Mouse (Mus musculus): ENCODE measurements around the gene Zcchc8. TPM values are rescaled to one million over a fixed set of nuclear protein-coding genes. Genes with fewer than 3 reads are reported as not detected.

The Zcchc8 gene
- total RNA-seq, 2 experiments from 2014 or later: 33.1 to 45.2 TPM

DNA sequence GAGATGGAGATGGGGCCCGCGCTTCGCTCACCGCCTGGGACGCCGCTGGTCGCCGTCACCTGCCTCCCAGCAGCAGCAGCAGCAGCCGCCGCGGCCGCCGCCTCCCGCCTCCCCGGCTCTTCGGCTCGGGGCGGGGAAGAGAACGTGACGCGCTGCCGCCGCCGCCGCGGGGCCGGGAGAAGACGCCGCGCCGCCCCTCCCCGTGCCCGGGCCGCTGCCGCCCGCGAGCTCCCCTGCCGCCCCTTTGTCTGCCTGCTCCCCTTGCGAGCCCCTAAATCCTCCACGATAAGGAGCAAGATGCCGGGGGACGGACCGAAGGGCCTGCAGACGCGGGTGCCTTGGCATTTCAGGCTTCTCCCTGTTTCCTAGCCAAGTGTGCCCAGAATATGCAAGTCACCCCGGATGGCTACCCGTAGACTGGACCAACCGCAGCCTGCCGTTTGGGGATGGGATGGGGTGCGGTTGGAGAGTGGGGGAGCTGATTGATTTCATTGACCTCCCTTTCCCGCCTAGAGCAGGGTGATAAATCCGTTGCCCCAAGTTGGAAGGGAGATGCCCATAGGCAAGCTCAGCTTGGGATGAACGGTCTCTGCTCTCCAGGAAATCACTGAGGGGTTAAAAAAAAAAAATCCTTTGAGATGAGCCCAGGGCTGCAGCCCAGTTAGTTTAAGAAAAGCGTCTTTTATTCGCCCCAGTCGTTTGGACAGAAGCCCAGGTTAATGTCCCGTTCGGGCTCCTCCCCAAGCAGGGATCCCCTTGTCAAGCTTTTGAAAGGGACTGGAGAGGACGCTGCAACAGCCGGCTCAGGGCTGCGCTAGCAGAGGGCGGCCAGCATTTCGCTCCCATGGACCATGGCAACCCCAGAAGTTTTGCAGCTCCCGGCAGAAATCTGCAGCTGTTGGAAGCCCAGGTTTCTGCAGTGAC, 36.4 kb downstream of the Zcchc8 start, which contains the start of gene Clip1:
Gene Clip1 (minus strand): TSS at position 398 of the 924 bp plus-strand sequence.
- DNase-seq (ENCODE audit: low spot score in 2 of 2): peak in 1 of 2 experiments; percentile 80

DNA sequence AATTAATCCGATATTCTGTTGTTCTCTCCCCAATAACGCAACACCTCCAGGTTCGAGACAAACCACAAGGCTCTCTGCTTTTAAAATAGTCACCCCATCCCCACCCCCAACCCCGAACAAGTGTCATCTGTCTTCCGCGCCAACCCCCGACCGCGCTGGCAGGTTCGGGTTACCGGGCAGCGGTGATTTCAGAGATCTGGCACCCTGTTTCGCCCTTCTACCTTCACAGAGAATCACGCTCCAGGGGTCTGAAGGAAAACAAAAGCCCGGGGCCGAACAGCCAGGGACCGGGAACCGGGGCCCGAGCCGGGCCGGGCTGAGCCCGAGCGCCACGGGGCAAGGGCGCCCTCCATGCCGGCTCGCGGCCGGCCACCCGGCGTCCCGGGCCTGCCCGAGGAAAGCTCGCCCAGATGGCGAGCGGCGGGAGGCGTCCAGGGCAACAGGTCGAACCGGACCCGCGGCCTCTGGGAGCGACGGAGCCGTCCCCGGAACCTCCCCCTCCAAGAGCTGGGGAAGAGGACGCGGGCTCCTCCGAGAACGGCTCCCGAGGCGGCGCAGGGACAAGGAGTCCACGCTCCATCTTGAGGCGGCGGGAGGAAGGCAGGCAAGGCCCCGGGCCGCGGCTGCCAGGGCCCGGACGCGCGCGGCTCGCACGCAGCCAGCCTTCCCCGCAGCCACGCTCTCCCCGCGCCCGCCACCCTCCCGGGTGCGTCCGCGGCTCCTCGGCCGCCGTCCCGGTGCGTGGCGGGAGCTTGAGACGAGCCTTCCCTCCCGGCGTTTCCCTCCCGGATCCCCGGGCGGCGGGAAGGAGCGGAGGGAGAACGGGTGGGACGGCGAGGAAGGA, 37.3 kb downstream of the Zcchc8 start:
- peak; percentile 60 to 79 for DNase-seq (ENCODE audit: low spot score in 2 of 2)

- peak in 1 of 2 experiments; percentile 31 for DNase-seq (ENCODE audit: low spot score in 2 of 2)
These were observed 37.9 kb downstream of the Zcchc8 start for GRCm38 (mm10) chr5:123683043-123683376.

GRCm38 (mm10) chr5:123682372-123682771, 38.5 kb downstream of the Zcchc8 start:
- DNase-seq (ENCODE audit: low spot score in 2 of 2): no peak

DNA sequence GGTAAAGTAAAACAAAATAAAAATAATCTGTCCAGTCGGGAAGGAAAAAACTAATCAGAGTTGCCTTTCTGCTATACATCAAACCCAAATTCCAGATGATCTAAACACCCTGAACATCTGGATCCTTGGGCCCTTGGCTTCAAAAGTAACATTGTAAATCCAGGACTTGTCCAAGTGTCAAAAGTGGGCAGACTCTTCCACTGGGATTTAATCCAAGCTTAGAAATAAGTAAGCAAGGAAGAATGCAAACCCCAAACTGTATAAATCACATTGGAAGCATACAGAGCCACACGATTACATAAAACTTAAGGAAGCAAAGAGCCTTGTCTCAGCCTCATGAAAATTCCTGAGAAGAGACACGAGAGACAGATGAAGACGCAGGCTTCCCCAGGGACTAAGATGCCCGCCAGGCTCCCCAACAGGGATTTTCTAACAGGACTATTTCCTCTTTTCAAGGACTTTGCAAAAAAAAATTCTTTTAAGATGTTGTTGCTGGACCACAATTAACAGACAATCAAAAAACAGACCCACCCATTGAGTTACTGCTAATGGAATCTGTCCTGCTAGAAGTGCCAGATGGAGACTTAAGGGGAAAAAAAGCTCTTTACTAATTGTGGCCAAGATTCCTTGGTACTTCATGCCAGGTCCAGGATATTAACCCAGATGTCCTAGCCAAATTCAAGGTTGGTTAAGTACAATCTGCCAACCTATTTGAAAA, 41.2 kb downstream of the Zcchc8 start:
- no peak for DNase-seq (ENCODE audit: low spot score in 2 of 2)

DNA sequence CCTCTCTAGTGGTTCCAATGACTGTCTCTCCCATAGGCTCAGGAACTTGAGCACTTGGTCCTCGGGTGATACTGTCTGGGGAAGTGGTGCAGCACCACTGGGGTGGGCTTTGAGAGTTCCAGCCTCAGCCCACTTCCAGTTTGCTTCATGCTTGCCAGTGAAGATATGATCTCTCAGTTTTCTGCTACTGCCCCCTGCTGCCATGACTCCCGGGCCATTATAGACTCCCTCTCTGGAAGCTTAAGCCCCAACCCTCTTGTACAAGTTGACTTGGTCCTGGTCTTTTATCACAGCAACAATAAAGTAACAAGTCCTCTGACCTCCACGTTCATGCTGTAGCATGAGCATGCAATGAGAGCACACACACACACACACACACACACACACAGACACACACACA, 41.8 kb downstream of the Zcchc8 start:
- DNase-seq (ENCODE audit: low spot score in 2 of 2): no peak

DNA sequence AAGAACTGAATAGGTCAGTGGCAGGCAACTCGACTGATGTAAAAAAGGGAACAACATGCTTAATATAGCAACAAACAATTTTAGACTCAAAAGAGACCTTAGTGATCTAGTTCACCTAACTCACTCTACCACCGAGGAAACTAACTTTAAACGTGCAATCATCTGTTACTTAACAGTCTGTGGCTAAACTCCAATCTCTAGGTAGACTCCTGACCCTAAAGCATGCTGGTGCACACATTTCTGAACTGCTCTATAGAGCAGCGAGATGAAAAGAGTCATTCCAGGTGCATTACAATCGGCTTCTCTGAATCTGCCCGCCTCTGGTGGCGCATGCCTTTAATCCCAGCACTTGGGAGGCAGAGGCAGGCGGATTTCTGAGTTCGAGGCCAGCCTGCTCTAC, 45.2 kb downstream of the Zcchc8 start:
- no peak for DNase-seq (ENCODE audit: low spot score in 2 of 2)

- no peak for DNase-seq (ENCODE audit: low spot score in 2 of 2)
These were observed 45.7 kb downstream of the Zcchc8 start for GRCm38 (mm10) chr5:123675221-123675620.

DNA sequence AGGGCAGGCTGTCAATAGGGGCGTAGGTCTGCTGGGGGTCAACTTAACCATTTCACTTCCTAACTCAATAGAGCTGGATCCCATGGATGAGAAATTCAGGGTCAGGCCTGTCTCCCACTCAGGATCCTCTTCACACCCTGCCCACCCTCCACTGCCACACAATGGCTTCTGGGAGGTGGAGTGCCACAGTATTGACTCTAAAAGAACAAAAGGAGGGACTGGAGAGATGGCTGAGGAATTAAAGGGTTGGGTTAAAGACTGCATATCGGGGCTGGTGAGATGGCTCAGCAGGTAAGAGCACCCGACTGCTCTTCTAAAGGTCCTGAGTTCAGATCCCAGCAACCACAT, 49.5 kb downstream of the Zcchc8 start:
- DNase-seq (ENCODE audit: low spot score in 2 of 2): no peak

GRCm38 (mm10) chr5:123670800-123671472, 50.0 kb downstream of the Zcchc8 start:
- peak in 1 of 2 experiments; percentile 36 for DNase-seq (ENCODE audit: low spot score in 2 of 2)

GRCm38 (mm10) chr5:123669991-123670799, 50.7 kb downstream of the Zcchc8 start:
- peak in 1 of 2 experiments; percentile 29 for DNase-seq (ENCODE audit: low spot score in 2 of 2)

DNA sequence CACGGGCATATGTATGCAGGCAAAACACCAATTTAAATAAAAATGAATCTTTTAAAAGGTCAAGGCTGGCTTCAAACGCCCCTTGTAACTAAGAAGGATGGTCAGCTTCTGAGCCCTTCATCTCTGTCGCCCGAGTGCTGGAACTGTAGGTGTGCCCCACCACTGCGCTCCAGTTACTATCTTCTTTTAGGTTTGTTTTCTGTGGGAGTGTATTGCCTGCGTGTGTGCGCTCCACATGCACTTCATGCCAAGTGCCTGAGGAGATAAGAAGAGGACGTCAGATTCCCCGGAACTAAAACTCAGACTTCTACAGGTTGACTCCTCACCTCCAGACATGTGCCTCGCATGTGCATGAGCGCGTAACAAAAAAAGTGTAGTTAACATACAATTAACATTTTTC, 53.0 kb downstream of the Zcchc8 start:
- no peak for DNase-seq (ENCODE audit: low spot score in 2 of 2)

DNA sequence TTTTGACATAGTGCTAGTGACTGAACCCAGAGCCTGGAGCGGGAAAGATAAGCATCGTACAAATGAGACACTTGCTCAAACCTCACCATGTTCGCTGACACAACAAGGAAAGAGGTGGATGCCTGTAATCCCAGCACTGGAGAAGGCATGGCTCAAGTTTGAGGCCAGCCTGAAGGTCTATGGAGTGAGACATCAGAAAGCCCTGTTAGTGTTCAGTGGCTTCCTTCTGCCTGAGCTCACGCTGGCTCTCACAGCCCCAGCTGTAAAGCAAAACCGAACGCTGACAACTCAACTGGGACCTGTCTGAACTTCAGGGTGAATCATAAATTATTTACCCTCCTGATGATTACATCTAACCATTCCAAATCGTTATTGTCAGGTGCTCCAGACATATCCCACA, 54.9 kb downstream of the Zcchc8 start:
- no peak for DNase-seq (ENCODE audit: low spot score in 2 of 2)

DNA sequence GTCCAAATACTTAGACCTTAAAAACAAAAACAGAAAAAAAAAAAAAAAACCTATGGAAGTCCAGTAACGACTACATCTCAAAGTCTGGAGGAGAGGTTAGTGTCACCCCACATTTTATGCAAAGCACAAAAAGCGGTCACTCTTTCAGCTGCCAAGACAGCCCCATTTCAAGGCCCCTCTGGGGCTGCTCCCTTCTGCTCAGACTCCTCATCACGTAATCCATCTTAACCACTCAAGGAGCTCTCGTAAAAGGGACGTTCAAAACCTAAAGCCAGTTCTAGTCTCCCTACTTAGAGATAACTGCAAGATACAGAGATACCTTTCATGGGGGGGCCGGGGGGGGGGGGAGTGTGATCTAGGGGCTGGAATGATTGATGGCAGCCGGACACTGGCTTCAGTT, 56.6 kb downstream of the Zcchc8 start:
- DNase-seq (ENCODE audit: low spot score in 2 of 2): no peak

- DNase-seq (ENCODE audit: low spot score in 2 of 2): no peak
These were observed 58.8 kb downstream of the Zcchc8 start for GRCm38 (mm10) chr5:123662059-123662458.

GRCm38 (mm10) chr5:123661602-123662001, 59.3 kb downstream of the Zcchc8 start:
- no peak for DNase-seq (ENCODE audit: low spot score in 2 of 2)

DNA sequence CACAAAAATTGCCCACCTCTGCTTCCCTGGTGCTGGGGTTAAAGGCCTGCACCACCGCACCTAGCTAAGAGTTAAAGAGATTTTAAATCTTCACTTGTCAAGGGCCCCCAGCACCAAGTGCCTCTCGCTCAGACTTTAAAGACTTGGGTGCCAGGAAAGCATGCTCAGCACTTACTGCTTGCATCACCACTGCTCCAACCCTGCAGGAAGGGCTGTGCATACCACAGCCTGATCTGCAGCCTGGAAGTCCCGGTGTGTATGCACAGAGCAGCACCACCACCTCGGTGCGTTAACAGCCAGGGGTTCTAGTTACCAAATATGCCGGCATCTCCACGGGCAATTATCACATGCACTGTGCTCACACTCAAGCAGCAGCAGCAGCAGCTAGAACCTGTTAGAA, 63.2 kb downstream of the Zcchc8 start:
- no peak for DNase-seq (ENCODE audit: low spot score in 2 of 2)

DNA sequence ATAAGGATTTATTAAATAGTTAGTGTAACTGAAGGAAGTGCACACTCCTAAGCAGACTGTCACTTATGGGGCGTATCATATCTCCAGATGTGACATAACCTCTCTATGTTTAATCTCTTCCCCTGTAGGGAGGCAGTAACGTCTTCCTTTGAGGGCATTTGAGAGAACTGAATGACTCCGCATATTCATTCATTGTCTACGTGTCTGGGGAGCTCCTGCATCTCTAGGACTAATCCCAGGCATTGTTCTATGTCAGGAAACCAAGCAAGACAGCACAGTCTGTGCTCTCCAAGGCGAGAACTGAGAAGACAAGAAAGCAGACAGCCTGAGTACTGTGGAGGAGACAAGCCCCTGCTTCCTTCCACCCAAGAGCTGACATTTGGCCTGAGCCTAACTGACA, 66.0 kb downstream of the Zcchc8 start:
- DNase-seq (ENCODE audit: low spot score in 2 of 2): no peak

DNA sequence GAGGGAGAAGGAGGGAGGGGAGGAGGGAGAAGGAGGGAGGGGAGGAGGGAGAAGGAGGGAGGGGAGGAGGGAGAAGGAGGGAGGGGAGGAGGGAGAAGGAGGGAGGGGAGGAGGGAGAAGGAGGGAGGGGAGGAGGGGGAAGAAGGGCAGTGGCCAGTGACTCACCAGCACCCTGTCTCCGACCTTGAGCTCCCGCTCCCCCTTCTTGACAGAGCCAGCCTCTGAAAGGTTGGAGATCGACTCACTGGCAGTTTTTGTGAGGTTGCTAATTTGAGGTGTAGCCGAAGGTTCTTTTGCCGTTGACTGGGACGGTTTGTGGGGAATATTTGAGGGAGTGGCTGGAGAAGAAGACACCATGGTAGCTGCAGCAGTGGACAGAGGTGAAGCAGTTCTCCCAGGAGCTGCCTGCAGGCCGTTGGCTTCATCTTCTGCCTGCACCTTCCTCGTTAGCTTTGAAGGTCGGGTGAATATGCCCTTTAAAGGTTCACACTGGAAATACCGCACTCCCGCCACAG, 67.6 kb downstream of the Zcchc8 start:
- DNase-seq (ENCODE audit: low spot score in 2 of 2): peak in 1 of 2 experiments; percentile 35

GRCm38 (mm10) chr5:123650825-123651224, 70.1 kb downstream of the Zcchc8 start:
- DNase-seq (ENCODE audit: low spot score in 2 of 2): no peak

Measured in adrenal gland, adult 18-20 months (tissue).